Mouse (Mus musculus): ENCODE measurements around the gene Pml.
A peak's percentile ranks its signal among the peaks of the same experiment; 100 is the strongest.

GRCm38 (mm10) chr9:58255105-58255504, 5.5 kb upstream of the Pml start:
- no peak for TF ChIP-seq CTCF (IDR thresholded peaks at IDR 0.05; ENCODE audit: low read depth, low read length)
- TF ChIP-seq POLR2A (IDR thresholded peaks at IDR 0.05; ENCODE audit: insufficient read depth, low read length), result no peak
- 0 out of 2 replicates have a peak, but pooled peaks have one; percentile 8 for TF ChIP-seq EP300 (IDR thresholded peaks at IDR 0.05; ENCODE audit: insufficient read depth, low read depth, low read length)

Measured in ES-Bruce4 (cell line).